Mouse (Mus musculus) CH12.LX (cell line): ENCODE data around the gene Med13.

Experiments used
- CHD1 ChIP-seq: IDR thresholded peaks from 2 replicates; pipeline ENCODE4 v1.6.1; 2012; ENCODE audit warnings: low read depth, low read length, improper control_type of control experiment, inconsistent platforms
- CTCF ChIP-seq, 2 experiments: IDR thresholded peaks in 1 of 2; conservative IDR thresholded peaks in 1 of 2; 2 replicates each; pipeline ENCODE4 v1.5.1; 2011 to 2012; ENCODE audit warnings: low read depth in 2 of 2, low read length in 2 of 2, improper control_type of control experiment in 1 of 2, inconsistent platforms in 1 of 2, mild to moderate bottlenecking in 1 of 2, moderate library complexity in 1 of 2
- ELF1 ChIP-seq: IDR thresholded peaks from 2 replicates; pipeline ENCODE4 v1.6.1; 2014; ENCODE audit warnings: low read depth, mild to moderate bottlenecking, inconsistent platforms, low read length, improper control_type of control experiment
- MAFK ChIP-seq: IDR thresholded peaks from 2 replicates; pipeline ENCODE4 v1.6.1; 2011; ENCODE audit warnings: low read length, improper control_type of control experiment; ENCODE audit not compliant: insufficient replicate concordance
- MAX ChIP-seq: IDR thresholded peaks from 2 replicates; pipeline ENCODE4 v1.6.1; 2011; ENCODE audit warnings: low read length, improper control_type of control experiment
- SIN3A ChIP-seq: IDR thresholded peaks from 2 replicates; pipeline ENCODE4 v1.6.1; 2012; ENCODE audit warnings: low read length, improper control_type of control experiment, inconsistent platforms
- ZNF384 ChIP-seq: IDR thresholded peaks from 2 replicates; pipeline ENCODE4 v1.6.1; 2012; ENCODE audit warnings: low read depth, low read length, improper control_type of control experiment, inconsistent platforms

DNA sequence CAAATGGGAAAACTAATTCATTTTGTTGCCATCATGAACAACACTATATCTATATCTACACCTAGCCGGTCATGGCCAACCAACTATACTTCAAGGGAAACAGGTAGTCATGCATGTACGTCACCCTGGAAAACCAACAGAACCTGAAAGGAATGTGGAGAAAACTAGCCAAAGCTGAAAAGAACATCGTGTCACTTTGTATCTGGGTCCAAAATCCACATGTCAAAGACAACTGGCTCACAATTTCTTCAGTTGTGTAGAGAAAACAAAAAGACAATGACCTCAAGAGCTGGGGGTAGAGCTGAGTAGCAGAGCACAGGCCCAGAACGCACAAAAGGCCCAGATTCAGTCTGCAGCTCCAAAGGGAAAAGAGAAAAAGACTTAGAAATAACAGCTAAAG is 131.6 kb downstream of the Med13 start:
- TF ChIP-seq ELF1 (no peak), CTCF (conservative IDR thresholded peaks at IDR 0.05 in 1 of 2, IDR thresholded peaks at IDR 0.05 in 1 of 2; ENCODE audit: low read depth in 2 of 2, low read length in 2 of 2) (no peak), CHD1 (no peak), MAX (no peak), ZNF384 (no peak), SIN3A (no peak), MAFK (no peak)
